Mouse (Mus musculus): ENCODE data around the gene Gprc5d.

- no peak for TF ChIP-seq EP300 (IDR thresholded peaks at IDR 0.05; ENCODE audit: low read depth)
- peak; percentile 67 for TF ChIP-seq CTCF (IDR thresholded peaks at IDR 0.05; ENCODE audit: low read depth)
Observed at GRCm38 (mm10) chr6:135148506-135148905, 30.4 kb upstream of the Gprc5d start.
